Mouse (Mus musculus): ENCODE results near the gene Mettl24. TPM values are rescaled to one million over a fixed set of nuclear protein-coding genes. Genes with fewer than 3 reads are reported as not detected.
A peak's percentile ranks its signal among the peaks of the same experiment; 100 is the strongest.

The Mettl24 gene
- polyA plus RNA-seq, 1 experiment from 2014 or later, result 0.83 TPM

DNA sequence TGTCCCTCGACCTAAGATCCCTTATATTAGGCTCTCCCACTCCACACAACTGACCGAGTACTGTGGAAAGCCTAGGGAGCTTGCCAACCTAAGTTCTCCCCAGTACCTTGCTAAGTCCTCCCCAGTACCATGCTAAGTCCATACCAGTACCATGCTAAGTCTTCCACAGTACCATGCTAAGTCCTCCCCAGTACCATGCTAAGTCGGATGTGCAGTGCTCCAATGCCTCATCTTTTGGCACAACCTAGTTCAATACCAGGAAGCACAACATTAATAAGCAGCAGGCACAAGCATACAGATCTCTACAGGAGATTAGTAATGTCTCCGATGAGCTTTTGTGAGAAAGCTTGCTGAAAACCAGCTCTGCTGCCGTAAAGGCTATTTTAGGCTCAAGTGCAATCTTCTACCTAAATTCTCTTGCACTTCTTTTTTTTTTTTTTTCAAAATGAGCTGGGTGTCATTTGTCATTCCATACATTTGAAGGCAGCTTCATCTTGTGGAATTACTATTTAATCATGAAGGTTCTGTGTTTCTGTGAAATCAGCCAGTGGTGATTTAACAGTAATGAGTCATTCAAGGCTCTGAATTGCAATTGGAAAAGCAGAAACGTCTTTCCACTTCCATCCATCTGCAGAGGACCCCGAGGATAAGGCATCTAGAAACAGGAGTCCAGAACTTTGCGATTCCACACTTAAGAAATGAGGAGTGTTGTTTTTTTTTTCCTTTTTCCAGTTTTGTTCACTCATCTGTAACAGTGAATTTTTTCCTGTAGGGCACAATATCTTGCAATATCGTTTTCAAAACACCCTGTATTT is 77.3 kb downstream of the Mettl24 start:
- Histone ChIP-seq H3K4me3 (ENCODE audit: low read depth, low read length) (no peak overlapping the region), H3K9ac (replicated peaks; ENCODE audit: low read depth, low read length) (no peak overlapping the region), H3K27ac (ENCODE audit: low read depth, low read length) (no peak overlapping the region), H3K27me3 (ENCODE audit: control insufficient read depth, insufficient read depth, low read length) (no peaks in the 10 kb centered on the region), H3K4me1 (ENCODE audit: control insufficient read depth, insufficient read depth, low read length) (0 out of 2 replicates have a peak, but pooled peaks cover 4% of the 10 kb centered on the region), H3K9me3 (ENCODE audit: control insufficient read depth, low read length) (no peaks in the 10 kb centered on the region), H3K4me2 (ENCODE audit: low read depth, low read length) (no peak overlapping the region), H3K36me3 (ENCODE audit: control insufficient read depth, insufficient read depth, low read length) (no peaks in the 10 kb centered on the region)
- 81% methylated on average over 9 of the region's 9 CpGs for WGBS
- no peak for ATAC-seq (ENCODE audit: low read depth)

DNA sequence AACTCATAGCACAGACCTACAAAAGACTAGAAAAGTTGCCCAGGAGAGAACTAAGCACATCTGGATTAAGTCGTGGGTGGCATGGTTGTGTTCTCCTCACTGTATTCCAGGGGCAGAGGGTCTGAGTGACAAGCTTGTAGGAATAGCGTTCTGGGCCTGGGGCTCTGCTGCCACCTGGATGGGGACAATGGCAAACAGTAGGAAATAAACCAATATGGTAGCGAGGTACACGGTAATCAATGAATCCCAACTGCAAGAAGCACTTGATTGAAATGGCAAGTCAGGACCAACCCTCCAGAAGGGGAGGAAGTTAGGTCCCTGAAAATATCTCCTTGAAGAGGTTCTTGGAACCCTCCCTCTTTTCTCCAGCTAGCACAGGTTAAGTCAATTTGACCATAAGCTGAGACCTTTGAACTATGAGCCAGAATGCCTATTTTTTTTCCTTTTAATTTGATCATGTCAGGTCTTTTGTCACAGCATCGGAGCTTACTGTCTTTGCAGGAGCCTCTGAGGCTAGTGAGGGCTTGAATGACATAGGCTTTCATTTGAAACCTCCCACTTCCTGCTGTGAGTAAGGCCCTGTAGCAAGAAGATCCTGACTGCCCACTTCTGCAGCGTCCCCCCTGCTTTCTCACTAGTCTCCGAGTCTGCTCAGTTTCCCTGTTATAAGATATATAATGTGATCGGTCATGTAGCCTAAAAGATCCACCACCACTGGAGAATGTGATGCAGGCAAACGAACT is 78.1 kb downstream of the Mettl24 start:
- no peaks in the 10 kb centered on the region for H3K36me3 ChIP-seq (ENCODE audit: control insufficient read depth, insufficient read depth, low read length)
- no peaks in the 10 kb centered on the region for H3K9me3 ChIP-seq (ENCODE audit: control insufficient read depth, low read length)
- no peak overlapping the region for H3K4me3 ChIP-seq (ENCODE audit: low read depth, low read length)
- ATAC-seq (ENCODE audit: low read depth), result no peak
- no peaks in the 10 kb centered on the region for H3K27me3 ChIP-seq (ENCODE audit: control insufficient read depth, insufficient read depth, low read length)
- no peak overlapping the region for H3K9ac ChIP-seq (replicated peaks; ENCODE audit: low read depth, low read length)
- no peak overlapping the region for H3K27ac ChIP-seq (ENCODE audit: low read depth, low read length)
- H3K4me2 ChIP-seq (ENCODE audit: low read depth, low read length), result no peak overlapping the region
- 0 out of 2 replicates have a peak, but pooled peaks cover 4% of the 10 kb centered on the region for H3K4me1 ChIP-seq (ENCODE audit: control insufficient read depth, insufficient read depth, low read length)
- 74% methylated on average over 9 of the region's 9 CpGs for WGBS

DNA sequence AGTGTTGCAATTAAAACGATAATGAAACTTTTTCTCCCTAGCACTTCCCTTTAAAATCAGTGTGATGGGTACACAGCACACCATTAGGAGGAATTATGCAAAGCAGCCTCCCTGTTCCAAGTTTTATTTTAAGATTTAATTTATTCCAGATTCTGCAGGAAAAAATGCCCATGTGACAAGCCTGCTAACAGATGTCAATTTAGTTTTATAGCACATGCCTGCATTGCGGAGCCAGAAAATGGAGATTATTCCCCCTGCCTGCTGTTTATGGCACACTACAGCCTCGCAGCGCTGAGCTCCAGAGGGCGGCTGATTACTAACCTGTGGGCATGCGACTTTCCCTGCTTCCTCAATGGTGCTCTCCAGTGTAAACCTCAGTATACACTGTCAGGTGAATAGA is 79.5 kb downstream of the Mettl24 start:
- 0 out of 2 replicates have a peak, but pooled peaks cover 4% of the 10 kb centered on the region for H3K4me1 ChIP-seq (ENCODE audit: control insufficient read depth, insufficient read depth, low read length)
- H3K27me3 ChIP-seq (ENCODE audit: control insufficient read depth, insufficient read depth, low read length), result no peaks in the 10 kb centered on the region
- H3K9me3 ChIP-seq (ENCODE audit: control insufficient read depth, low read length), result no peaks in the 10 kb centered on the region
- H3K36me3 ChIP-seq (ENCODE audit: control insufficient read depth, insufficient read depth, low read length), result no peaks in the 10 kb centered on the region
- H3K27ac ChIP-seq (ENCODE audit: low read depth, low read length), result no peak overlapping the region; the same call in 1 of the 2 replicates
- H3K4me2 ChIP-seq (ENCODE audit: low read depth, low read length), result no peak overlapping the region
- WGBS, result 20% methylated on average over 6 of the region's 6 CpGs
- H3K4me3 ChIP-seq (ENCODE audit: low read depth, low read length), result no peak overlapping the region
- H3K9ac ChIP-seq (replicated peaks; ENCODE audit: low read depth, low read length), result no peak overlapping the region
- peak; percentile 91 for ATAC-seq (ENCODE audit: low read depth)

DNA sequence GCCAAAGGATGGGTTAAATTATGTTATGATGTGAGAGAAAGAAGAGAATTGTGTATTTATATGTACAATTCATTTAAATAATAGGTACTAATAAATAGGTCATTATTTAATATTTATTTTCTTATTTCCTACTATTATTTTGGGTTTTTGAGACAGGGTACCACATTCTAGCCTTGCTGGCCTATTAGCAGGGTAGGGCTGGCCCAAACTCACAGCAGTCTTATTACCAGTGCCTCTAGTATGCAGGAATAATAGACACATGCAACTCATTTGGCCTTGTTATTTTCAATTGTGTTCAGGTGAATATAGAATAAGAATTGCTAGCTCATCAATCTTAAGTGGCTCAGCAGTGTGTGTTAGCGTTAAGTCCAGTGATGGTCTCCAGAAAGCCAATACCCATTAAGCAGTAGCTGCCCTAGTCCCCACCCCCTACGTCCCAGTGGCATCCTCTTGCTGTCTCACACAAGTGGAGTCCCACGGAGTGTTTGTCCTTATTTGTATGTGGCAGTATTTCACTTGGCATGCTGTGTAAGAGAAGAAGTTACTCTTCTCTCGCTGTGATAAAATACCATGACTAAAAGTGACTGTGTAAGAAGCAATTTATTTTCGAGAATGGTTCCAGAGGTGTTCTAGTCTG is 80.1 kb downstream of the Mettl24 start:
- H3K9me3 ChIP-seq (ENCODE audit: control insufficient read depth, low read length), result no peaks in the 10 kb centered on the region
- WGBS, result 35% methylated on average over 5 of the region's 5 CpGs
- no peaks in the 10 kb centered on the region for H3K27me3 ChIP-seq (ENCODE audit: control insufficient read depth, insufficient read depth, low read length)
- peak; percentile 52; the same call in 1 of the 2 replicates for ATAC-seq (ENCODE audit: low read depth)
- 0 out of 2 replicates have a peak, but pooled peaks cover 4% of the 10 kb centered on the region for H3K4me1 ChIP-seq (ENCODE audit: control insufficient read depth, insufficient read depth, low read length)
- no peaks in the 10 kb centered on the region for H3K36me3 ChIP-seq (ENCODE audit: control insufficient read depth, insufficient read depth, low read length)
- H3K4me2 ChIP-seq (ENCODE audit: low read depth, low read length), result no peak overlapping the region
- H3K9ac ChIP-seq (replicated peaks; ENCODE audit: low read depth, low read length), result no peak overlapping the region
- no peak overlapping the region for H3K4me3 ChIP-seq (ENCODE audit: low read depth, low read length)
- H3K27ac ChIP-seq (ENCODE audit: low read depth, low read length), result no peak overlapping the region

DNA sequence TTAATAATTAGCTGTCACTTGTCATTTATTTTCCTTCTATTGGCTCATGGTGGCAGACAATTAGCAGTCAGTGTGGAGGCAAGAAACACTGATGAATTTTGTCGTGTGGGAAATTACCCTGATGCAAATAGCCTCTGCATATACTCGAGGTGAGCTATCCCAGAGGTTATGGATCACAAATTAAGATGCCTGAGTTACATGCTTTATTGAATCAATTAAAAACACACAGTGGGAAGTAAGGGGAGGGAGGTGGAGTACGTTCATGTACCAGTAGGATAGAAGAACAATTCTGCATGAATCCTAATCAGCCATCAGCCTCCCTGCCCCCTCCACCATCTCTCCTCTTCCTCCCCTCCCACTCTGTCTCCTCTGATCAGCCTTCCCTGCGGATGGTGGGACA is 89.2 kb downstream of the Mettl24 start:
- ATAC-seq (ENCODE audit: low read depth), result peak; percentile 89
- H3K27me3 ChIP-seq (ENCODE audit: control insufficient read depth, insufficient read depth, low read length), result no peaks in the 10 kb centered on the region
- WGBS, result 27% methylated on average over 4 of the region's 4 CpGs
- H3K27ac ChIP-seq (ENCODE audit: low read depth, low read length), result no peak overlapping the region
- H3K9ac ChIP-seq (replicated peaks; ENCODE audit: low read depth, low read length), result no peak overlapping the region
- H3K9me3 ChIP-seq (ENCODE audit: control insufficient read depth, low read length), result no peaks in the 10 kb centered on the region
- H3K4me1 ChIP-seq (ENCODE audit: control insufficient read depth, insufficient read depth, low read length), result no peaks in the 10 kb centered on the region
- H3K36me3 ChIP-seq (ENCODE audit: control insufficient read depth, insufficient read depth, low read length), result no peaks in the 10 kb centered on the region
- H3K4me3 ChIP-seq (ENCODE audit: low read depth, low read length), result no peak overlapping the region
- H3K4me2 ChIP-seq (ENCODE audit: low read depth, low read length), result no peak overlapping the region

DNA sequence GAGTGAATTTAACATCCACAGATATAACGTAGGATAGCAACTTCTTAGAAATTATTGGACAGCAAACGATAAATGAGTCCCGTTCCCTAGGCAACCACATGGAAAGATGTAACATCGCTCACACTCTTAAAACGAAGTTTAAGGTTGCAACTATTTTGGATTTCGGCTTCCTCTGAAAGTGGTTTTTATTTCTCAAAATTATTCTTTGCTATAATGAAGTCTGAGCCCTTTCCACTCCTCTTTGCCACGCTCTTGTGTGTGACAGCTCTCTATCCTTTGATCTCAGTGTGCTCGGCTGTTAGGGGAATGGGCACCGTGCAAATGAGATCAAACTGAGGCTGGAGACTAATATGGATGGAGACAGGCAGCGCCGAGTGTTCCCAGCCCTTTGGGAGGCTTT is 92.1 kb downstream of the Mettl24 start:
- Histone ChIP-seq H3K4me3 (ENCODE audit: low read depth, low read length) (no peak overlapping the region), H3K9me3 (ENCODE audit: control insufficient read depth, low read length) (no peaks in the 10 kb centered on the region), H3K4me2 (ENCODE audit: low read depth, low read length) (no peak overlapping the region), H3K9ac (replicated peaks; ENCODE audit: low read depth, low read length) (no peak overlapping the region), H3K27ac (ENCODE audit: low read depth, low read length) (no peak overlapping the region), H3K36me3 (ENCODE audit: control insufficient read depth, insufficient read depth, low read length) (no peaks in the 10 kb centered on the region), H3K4me1 (ENCODE audit: control insufficient read depth, insufficient read depth, low read length) (no peaks in the 10 kb centered on the region), H3K27me3 (ENCODE audit: control insufficient read depth, insufficient read depth, low read length) (no peaks in the 10 kb centered on the region)
- no peak for ATAC-seq (ENCODE audit: low read depth)
- 50% methylated on average over 11 of the region's 11 CpGs for WGBS

DNA sequence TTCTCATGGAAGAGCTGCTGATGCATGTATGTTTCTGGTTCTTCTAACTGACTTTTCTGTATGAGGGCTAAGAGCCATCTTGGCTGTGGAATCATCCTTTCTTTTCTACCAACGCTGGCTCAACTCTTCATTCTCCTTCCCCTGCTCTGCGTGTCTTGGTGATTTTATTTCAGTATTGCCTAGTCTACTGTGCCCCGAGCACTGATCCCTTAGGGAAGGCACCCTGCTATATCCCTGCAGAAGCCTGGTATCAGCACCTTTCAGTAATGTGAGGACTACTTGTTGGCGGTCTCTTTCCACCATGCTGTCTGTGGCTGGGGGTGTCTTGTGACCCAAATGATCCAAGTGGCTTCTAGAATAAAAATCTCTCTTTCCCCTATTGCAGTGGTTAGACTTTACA is 92.6 kb downstream of the Mettl24 start:
- Histone ChIP-seq H3K27ac (ENCODE audit: low read depth, low read length) (no peak overlapping the region), H3K4me1 (ENCODE audit: control insufficient read depth, insufficient read depth, low read length) (no peaks in the 10 kb centered on the region), H3K9ac (replicated peaks; ENCODE audit: low read depth, low read length) (no peak overlapping the region), H3K36me3 (ENCODE audit: control insufficient read depth, insufficient read depth, low read length) (no peaks in the 10 kb centered on the region), H3K9me3 (ENCODE audit: control insufficient read depth, low read length) (no peaks in the 10 kb centered on the region), H3K4me2 (ENCODE audit: low read depth, low read length) (no peak overlapping the region), H3K27me3 (ENCODE audit: control insufficient read depth, insufficient read depth, low read length) (no peaks in the 10 kb centered on the region), H3K4me3 (ENCODE audit: low read depth, low read length) (no peak overlapping the region)
- ATAC-seq (ENCODE audit: low read depth), result no peak
- WGBS, result 86% methylated on average over 4 of the region's 4 CpGs

DNA sequence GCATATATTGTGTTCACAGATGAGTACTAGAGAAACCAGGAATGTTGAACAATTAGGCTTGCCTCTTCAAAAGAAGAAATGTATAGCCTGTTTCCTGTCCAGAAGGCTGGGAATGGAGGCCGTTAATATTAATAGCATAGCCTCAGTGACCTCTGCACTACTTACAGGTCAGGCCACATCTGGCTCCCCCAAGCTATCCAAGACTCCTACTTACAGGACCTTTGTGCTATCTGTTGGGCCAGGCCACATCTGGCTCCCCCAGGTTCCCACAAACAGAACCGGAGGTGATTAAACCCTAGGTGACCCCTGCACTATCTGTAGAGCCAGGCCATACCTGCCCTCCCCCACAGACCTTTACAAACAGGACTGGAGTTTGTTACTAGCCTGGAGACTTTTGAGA is 94.1 kb downstream of the Mettl24 start:
- no peak overlapping the region for H3K4me3 ChIP-seq (ENCODE audit: low read depth, low read length)
- H3K27ac ChIP-seq (ENCODE audit: low read depth, low read length), result no peak overlapping the region
- H3K27me3 ChIP-seq (ENCODE audit: control insufficient read depth, insufficient read depth, low read length), result no peaks in the 10 kb centered on the region
- H3K36me3 ChIP-seq (ENCODE audit: control insufficient read depth, insufficient read depth, low read length), result no peaks in the 10 kb centered on the region
- H3K9me3 ChIP-seq (ENCODE audit: control insufficient read depth, low read length), result no peaks in the 10 kb centered on the region
- H3K9ac ChIP-seq (replicated peaks; ENCODE audit: low read depth, low read length), result no peak overlapping the region
- no peak overlapping the region for H3K4me2 ChIP-seq (ENCODE audit: low read depth, low read length)
- H3K4me1 ChIP-seq (ENCODE audit: control insufficient read depth, insufficient read depth, low read length), result no peaks in the 10 kb centered on the region
- 71% methylated on average over 2 of the region's 2 CpGs for WGBS
- no peak for ATAC-seq (ENCODE audit: low read depth)

DNA sequence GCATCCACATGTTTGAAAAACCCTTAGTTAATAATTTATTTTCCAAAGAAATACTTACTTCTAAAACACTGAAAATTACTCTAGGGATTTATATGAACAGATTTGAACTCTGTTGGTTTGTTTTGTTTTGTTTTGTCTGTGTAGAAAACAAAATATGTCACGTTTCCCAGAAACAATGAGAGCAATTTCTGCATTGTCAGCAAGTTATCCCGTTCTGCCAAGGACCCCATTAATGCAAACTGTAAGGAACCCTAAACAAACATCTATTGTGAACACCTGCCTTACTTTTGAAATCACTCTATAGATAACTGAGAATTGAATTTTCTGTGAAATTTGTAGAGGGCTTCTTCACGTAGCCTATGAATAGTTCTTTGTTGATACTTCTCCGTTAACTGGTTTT is 95.4 kb downstream of the Mettl24 start:
- Histone ChIP-seq H3K36me3 (ENCODE audit: control insufficient read depth, insufficient read depth, low read length) (no peaks in the 10 kb centered on the region), H3K4me2 (ENCODE audit: low read depth, low read length) (no peak overlapping the region), H3K4me3 (ENCODE audit: low read depth, low read length) (no peak overlapping the region), H3K27me3 (ENCODE audit: control insufficient read depth, insufficient read depth, low read length) (no peaks in the 10 kb centered on the region), H3K27ac (ENCODE audit: low read depth, low read length) (no peak overlapping the region), H3K9me3 (ENCODE audit: control insufficient read depth, low read length) (no peaks in the 10 kb centered on the region), H3K9ac (replicated peaks; ENCODE audit: low read depth, low read length) (no peak overlapping the region), H3K4me1 (ENCODE audit: control insufficient read depth, insufficient read depth, low read length) (no peaks in the 10 kb centered on the region)
- 68% methylated on average over 4 of the region's 4 CpGs for WGBS
- no peak for ATAC-seq (ENCODE audit: low read depth)
